Mouse (Mus musculus) CH12.LX (cell line): ENCODE data around the gene Plxna1. TPM values are rescaled to one million over a fixed set of nuclear protein-coding genes. Genes with fewer than 3 reads are reported as not detected.
A peak's percentile ranks its signal among the peaks of the same experiment; 100 is the strongest.

Experiments used
- DNase-seq: peaks from one replicate; pipeline ENCODE4 v3.0.0-alpha.2; 2013; ENCODE audit errors: extremely low read depth
- H3K27ac ChIP-seq: 2 replicates; pipeline ENCODE4 v1.5.1; 2012; ENCODE audit warnings: low read depth, mild to moderate bottlenecking, control low read depth, moderate library complexity; ENCODE audit not compliant: insufficient read depth
- H3K27me3 ChIP-seq: replicated peaks from 2 replicates; pipeline ENCODE3; 2012; ENCODE audit warnings: inconsistent platforms
- H3K36me3 ChIP-seq, 2 experiments: replicated peaks in 1 of 2; 2 replicates each; pipeline versions ENCODE3 to v1.6.1; 2012; ENCODE audit warnings: inconsistent platforms in 1 of 2, low read length in 1 of 2, mild to moderate bottlenecking in 1 of 2, mixed read lengths in 1 of 2, moderate library complexity in 1 of 2; ENCODE audit not compliant: control insufficient read depth in 1 of 2, insufficient read depth in 1 of 2
- H3K4me1 ChIP-seq, 2 experiments: 2 replicates each; pipeline ENCODE4 v1.6.1; 2012; ENCODE audit warnings: inconsistent platforms in 1 of 2, moderate library complexity in 1 of 2; ENCODE audit not compliant: insufficient read depth in 2 of 2, control insufficient read depth in 1 of 2
- H3K4me2 ChIP-seq: 2 replicates; pipeline ENCODE4 v1.6.1; 2012; ENCODE audit warnings: low read depth, mild to moderate bottlenecking, control low read depth; ENCODE audit not compliant: poor library complexity, insufficient read depth, severe bottlenecking
- H3K4me3 ChIP-seq, 3 experiments: fragments of 150-350 bp in 1 of 3; sonication (generic) in 1 of 3; replicated peaks in 1 of 3; 2 replicates each; pipeline versions ENCODE3 to v1.5.1; 2011 to 2012; ENCODE audit warnings: low read depth in 2 of 3, low read length in 2 of 3, mild to moderate bottlenecking in 2 of 3, moderate library complexity in 2 of 3, control low read depth in 1 of 3, improper control_type of control experiment in 1 of 3, inconsistent platforms in 1 of 3, mixed read lengths in 1 of 3; ENCODE audit not compliant: poor library complexity in 1 of 3
- H3K79me2 ChIP-seq: replicated peaks from 2 replicates; pipeline ENCODE4 v1.6.1; 2012; ENCODE audit warnings: mild to moderate bottlenecking, moderate library complexity; ENCODE audit not compliant: control insufficient read depth, poor library complexity, insufficient read depth, severe bottlenecking; ENCODE audit errors: extremely low read depth
- H3K9ac ChIP-seq: 2 replicates; pipeline ENCODE4 v1.6.1; 2012; ENCODE audit warnings: low read depth, mild to moderate bottlenecking, control low read depth, moderate library complexity; ENCODE audit not compliant: insufficient read depth
- H3K9me3 ChIP-seq: replicated peaks from 2 replicates; pipeline ENCODE3; 2012; ENCODE audit warnings: low read length, inconsistent platforms, mixed read lengths
- BHLHE40 ChIP-seq: IDR thresholded peaks from 2 replicates; pipeline ENCODE4 v1.6.1; 2011; ENCODE audit warnings: mild to moderate bottlenecking, low read depth, low read length, improper control_type of control experiment
- CHD1 ChIP-seq: IDR thresholded peaks from 2 replicates; pipeline ENCODE4 v1.6.1; 2012; ENCODE audit warnings: low read depth, low read length, improper control_type of control experiment, inconsistent platforms
- CHD2 ChIP-seq: IDR thresholded peaks from 2 replicates; pipeline ENCODE4 v1.6.1; 2011; ENCODE audit warnings: low read length, improper control_type of control experiment
- CTCF ChIP-seq, 2 experiments: IDR thresholded peaks in 1 of 2; conservative IDR thresholded peaks in 1 of 2; 2 replicates each; pipeline ENCODE4 v1.5.1; 2011 to 2012; ENCODE audit warnings: low read depth in 2 of 2, low read length in 2 of 2, improper control_type of control experiment in 1 of 2, inconsistent platforms in 1 of 2, mild to moderate bottlenecking in 1 of 2, moderate library complexity in 1 of 2
- E2F4 ChIP-seq: IDR thresholded peaks from 2 replicates; pipeline ENCODE4 v1.6.1; 2011; ENCODE audit warnings: low read depth, low read length, improper control_type of control experiment; ENCODE audit not compliant: insufficient replicate concordance
- ELF1 ChIP-seq: IDR thresholded peaks from 2 replicates; pipeline ENCODE4 v1.6.1; 2014; ENCODE audit warnings: low read depth, mild to moderate bottlenecking, inconsistent platforms, low read length, improper control_type of control experiment
- EP300 ChIP-seq: IDR thresholded peaks from 2 replicates; pipeline ENCODE4 v1.6.1; 2011; ENCODE audit warnings: low read length, improper control_type of control experiment
- ETS1 ChIP-seq: conservative IDR thresholded peaks from 2 replicates; pipeline ENCODE4 v1.6.1; 2012; ENCODE audit warnings: low read depth, mild to moderate bottlenecking, inconsistent platforms, low read length, improper control_type of control experiment, moderate library complexity
- GABPA ChIP-seq: IDR thresholded peaks from 2 replicates; pipeline ENCODE4 v1.6.1; 2012; ENCODE audit warnings: low read depth, low read length, improper control_type of control experiment, inconsistent platforms; ENCODE audit not compliant: insufficient replicate concordance
- HCFC1 ChIP-seq: IDR thresholded peaks from 2 replicates; pipeline ENCODE4 v1.6.1; 2012; ENCODE audit warnings: low read depth, mild to moderate bottlenecking, inconsistent platforms, low read length, improper control_type of control experiment
- IRF4 ChIP-seq: IDR thresholded peaks from 2 replicates; pipeline ENCODE4 v1.6.1; 2014; ENCODE audit warnings: low read depth, mild to moderate bottlenecking, inconsistent platforms, low read length, improper control_type of control experiment
- JUN ChIP-seq: IDR thresholded peaks from 2 replicates; pipeline ENCODE4 v1.6.1; 2011; ENCODE audit warnings: low read depth, mild to moderate bottlenecking, low read length, improper control_type of control experiment, moderate library complexity; ENCODE audit not compliant: insufficient read depth
- JUND ChIP-seq: conservative IDR thresholded peaks from 2 replicates; pipeline ENCODE4 v1.6.1; 2011; ENCODE audit warnings: low read depth, low read length, improper control_type of control experiment
- KAT2A ChIP-seq: IDR thresholded peaks from 2 replicates; pipeline ENCODE4 v1.6.1; 2012; ENCODE audit warnings: low read length, improper control_type of control experiment, inconsistent platforms; ENCODE audit not compliant: insufficient replicate concordance
- MAFK ChIP-seq: IDR thresholded peaks from 2 replicates; pipeline ENCODE4 v1.6.1; 2011; ENCODE audit warnings: low read length, improper control_type of control experiment; ENCODE audit not compliant: insufficient replicate concordance
- MAX ChIP-seq: IDR thresholded peaks from 2 replicates; pipeline ENCODE4 v1.6.1; 2011; ENCODE audit warnings: low read length, improper control_type of control experiment
- MAZ ChIP-seq: IDR thresholded peaks from 2 replicates; pipeline ENCODE4 v1.6.1; 2012; ENCODE audit warnings: low read depth, mild to moderate bottlenecking, inconsistent platforms, low read length, improper control_type of control experiment, moderate library complexity
- MEF2A ChIP-seq: IDR thresholded peaks from 2 replicates; pipeline ENCODE4 v1.6.1; 2014; ENCODE audit warnings: low read depth, mild to moderate bottlenecking, inconsistent platforms, low read length, improper control_type of control experiment, borderline replicate concordance
- MXI1 ChIP-seq: IDR thresholded peaks from 2 replicates; pipeline ENCODE4 v1.6.1; 2011; ENCODE audit warnings: mild to moderate bottlenecking, low read depth, low read length, improper control_type of control experiment
- MYC ChIP-seq: IDR thresholded peaks from 2 replicates; pipeline ENCODE4 v1.6.1; 2011; ENCODE audit warnings: low read depth, mild to moderate bottlenecking, improper control_type of control experiment, low read length
- NELFE ChIP-seq: IDR thresholded peaks from 2 replicates; pipeline ENCODE4 v1.6.1; 2011; ENCODE audit warnings: low read depth, low read length, improper control_type of control experiment
- POLR2A ChIP-seq: IDR thresholded peaks from 2 replicates; pipeline ENCODE4 v1.6.1; 2011; ENCODE audit warnings: low read depth, mild to moderate bottlenecking, improper control_type of control experiment, low read length
- RAD21 ChIP-seq: IDR thresholded peaks from 2 replicates; pipeline ENCODE4 v1.6.1; 2011; ENCODE audit warnings: low read depth, mild to moderate bottlenecking, low read length, improper control_type of control experiment, moderate library complexity
- RCOR1 ChIP-seq: conservative IDR thresholded peaks from 2 replicates; pipeline ENCODE4 v1.6.1; 2012; ENCODE audit warnings: low read depth, mild to moderate bottlenecking, inconsistent platforms, low read length, improper control_type of control experiment
- SIN3A ChIP-seq: IDR thresholded peaks from 2 replicates; pipeline ENCODE4 v1.6.1; 2012; ENCODE audit warnings: low read length, improper control_type of control experiment, inconsistent platforms
- SMC3 ChIP-seq: IDR thresholded peaks from 2 replicates; pipeline ENCODE4 v1.6.1; 2011; ENCODE audit warnings: low read depth, low read length, improper control_type of control experiment
- TBP ChIP-seq: conservative IDR thresholded peaks from 2 replicates; pipeline ENCODE4 v1.6.1; 2011; ENCODE audit warnings: low read depth, low read length, improper control_type of control experiment
- TCF12 ChIP-seq: IDR thresholded peaks from 2 replicates; pipeline ENCODE4 v1.6.1; 2014; ENCODE audit warnings: low read depth, mild to moderate bottlenecking, inconsistent platforms, low read length, improper control_type of control experiment
- UBTF ChIP-seq: IDR thresholded peaks from 2 replicates; pipeline ENCODE4 v1.6.1; 2012; ENCODE audit warnings: low read depth, mild to moderate bottlenecking, inconsistent platforms, low read length, improper control_type of control experiment, moderate library complexity
- ZKSCAN1 ChIP-seq: IDR thresholded peaks from 2 replicates; pipeline ENCODE4 v1.6.1; 2012; ENCODE audit warnings: low read depth, inconsistent platforms, low read length, improper control_type of control experiment, borderline replicate concordance
- ZMIZ1 ChIP-seq: IDR thresholded peaks from 2 replicates; pipeline ENCODE4 v1.6.1; 2012; ENCODE audit warnings: low read depth, mild to moderate bottlenecking, inconsistent platforms, low read length, improper control_type of control experiment
- ZNF384 ChIP-seq: IDR thresholded peaks from 2 replicates; pipeline ENCODE4 v1.6.1; 2012; ENCODE audit warnings: low read depth, low read length, improper control_type of control experiment, inconsistent platforms
- dilution Hi-C: fragments of 300-500 bp; cut with MboI; formaldehyde crosslinking; loops from 2 replicates; pipeline ENCODE4 v1.14.3; 2020; ENCODE audit warnings: low sequenced_read_pairs; ENCODE audit not compliant: extremely low pct_unique_long_range_greater_than_20kb, extremely low pct_ligation_motif_present
- in situ Hi-C: fragments of 300-500 bp; cut with MboI; formaldehyde crosslinking; loops from 3 replicates; pipeline ENCODE4 v1.14.3; 2019; ENCODE audit warnings: low sequenced_read_pairs, low pct_ligation_motif_present, low pct_unique_long_range_greater_than_20kb, mixed read lengths
- polyA plus RNA-seq: library from polyadenylated mRNA; unstranded; fragments of >175 nt; gene quantifications from 2 replicates; pipeline ENCODE4 v1.2.1, GENCODE M21; 2012; ENCODE audit warnings: low read depth; ENCODE audit not compliant: insufficient read length
- total RNA-seq, 2 experiments: library from RNA; depleted of rRNA; stranded (reverse); fragments of 300-350 nt in 1 of 2; fragments of >200 nt in 1 of 2; gene quantifications; 2 replicates each; pipeline ENCODE4 v1.2.3; 2012 to 2014

Gene Plxna1
- total and polyA plus RNA-seq, 3 experiments, result 8.9 to 29.5 (median 18.5) TPM

DNA sequence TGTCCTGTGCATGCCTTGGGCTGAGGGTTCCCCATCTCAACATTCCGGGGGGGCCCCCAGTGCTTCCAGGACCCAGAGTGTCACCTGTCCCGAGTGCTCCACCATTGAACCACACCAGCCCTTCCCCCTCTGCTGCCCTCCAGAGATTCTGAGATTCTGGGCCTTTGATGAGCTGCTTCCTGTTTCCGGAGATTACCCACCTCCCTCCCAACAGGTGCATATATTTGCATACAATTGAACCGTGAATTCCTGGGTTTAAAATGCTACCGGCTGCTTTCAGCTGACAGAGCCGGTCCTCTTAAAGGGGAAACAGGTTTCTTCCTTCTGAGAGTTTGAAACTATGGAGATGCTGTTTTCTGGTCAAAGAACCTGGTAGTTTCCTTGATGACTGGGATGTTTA lies 74.3 kb downstream of the Plxna1 start:
- Histone ChIP-seq H3K36me3 (peaks cover 4 to 14% of the 10 kb centered on the region in 2 experiments), H3K79me2 (no peaks in the 10 kb centered on the region), H3K27ac (peak overlapping the region; percentile 42), H3K9me3 (peaks cover 8% of the 10 kb centered on the region), H3K9ac (peak overlapping the region; percentile 16; the same call in 1 of the 2 replicates), H3K4me3 (no peak overlapping the region), H3K4me1 (peaks cover 22 to 75% of the 10 kb centered on the region in 2 experiments), H3K27me3 (no peaks in the 10 kb centered on the region), H3K4me2 (peak overlapping the region; percentile 55)
- in situ Hi-C loops (no loop called here), dilution Hi-C loops (no loop called here)
- peak; percentile 94 for DNase-seq
- no peak for TF ChIP-seq ZNF384
- TF ChIP-seq RAD21, result peak; percentile 13; the same call in 1 of the 2 replicates
- peak; percentile 60 for TF ChIP-seq MYC
- TF ChIP-seq RCOR1, result peak; percentile 74
- TF ChIP-seq E2F4, result 0 out of 2 replicates have a peak, but pooled peaks have one; percentile 11
- TF ChIP-seq CHD1, result no peak
- TF ChIP-seq POLR2A, result peak; percentile 47; the same call in 1 of the 2 replicates
- TF ChIP-seq KAT2A, result 0 out of 2 replicates have a peak, but pooled peaks have one; percentile 30
- TF ChIP-seq ELF1, result peak; percentile 93
- peak; percentile 93 for TF ChIP-seq SIN3A
- no peak for TF ChIP-seq CTCF (conservative IDR thresholded peaks at IDR 0.05 in 1 of 2, IDR thresholded peaks at IDR 0.05 in 1 of 2; ENCODE audit: low read depth in 2 of 2, low read length in 2 of 2)
- TF ChIP-seq TCF12, result peak; percentile 92
- TF ChIP-seq HCFC1, result peak; percentile 55
- 0 out of 2 replicates have a peak, but pooled peaks have one; percentile 81 for TF ChIP-seq MEF2A
- TF ChIP-seq TBP, result peak; percentile 85
- no peak; the same call in 1 of the 2 replicates for TF ChIP-seq JUN
- TF ChIP-seq UBTF, result no peak
- TF ChIP-seq NELFE, result peak; percentile 52; the same call in 1 of the 2 replicates
- TF ChIP-seq MAX, result peak; percentile 52; the same call in 1 of the 2 replicates
- peak; percentile 88 for TF ChIP-seq EP300
- peak; percentile 88 for TF ChIP-seq ETS1
- TF ChIP-seq SMC3, result peak; percentile 6; the same call in 1 of the 2 replicates
- TF ChIP-seq BHLHE40, result peak; percentile 68
- TF ChIP-seq ZKSCAN1, result no peak
- peak; percentile 36; the same call in 1 of the 2 replicates for TF ChIP-seq MXI1
- no peak; the same call in 1 of the 2 replicates for TF ChIP-seq ZMIZ1
- no peak for TF ChIP-seq GABPA
- peak; percentile 86 for TF ChIP-seq MAZ
- peak; percentile 57; the same call in 1 of the 2 replicates for TF ChIP-seq MAFK
- TF ChIP-seq CHD2, result peak; percentile 92
- TF ChIP-seq JUND, result peak; percentile 49; the same call in 1 of the 2 replicates
- TF ChIP-seq IRF4, result peak; percentile 65; the same call in 1 of the 2 replicates
